Mouse (Mus musculus) embryonic fibroblast, embryonic 13.5 days (primary cell): ENCODE measurements at regions not wholly inside any gene's neighbourhood (a gene's known extent, or its start where the extent isn't known, plus 50 kb on each side); places are given as distances from the start of the nearest gene placed in this dataset.

Source experiments
- H3K27ac ChIP-seq: 2 replicates; pipeline ENCODE4 v1.5.1; 2012; ENCODE audit warnings: low read length, control low read depth, inconsistent platforms; ENCODE audit not compliant: insufficient read depth
- H3K4me1 ChIP-seq: 2 replicates; pipeline ENCODE4 v1.6.1; 2011; ENCODE audit warnings: low read length; ENCODE audit not compliant: control insufficient read depth, insufficient read depth
- H3K4me3 ChIP-seq: 2 replicates; pipeline ENCODE4 v1.5.1; 2011; ENCODE audit warnings: mild to moderate bottlenecking, control low read depth, low read length; ENCODE audit not compliant: insufficient read depth
- CTCF ChIP-seq: IDR thresholded peaks from 2 replicates; pipeline ENCODE4 v1.5.1; 2011; ENCODE audit warnings: mild to moderate bottlenecking, control low read depth, low read length, moderate library complexity, borderline replicate concordance; ENCODE audit not compliant: insufficient read depth
- POLR2A ChIP-seq: IDR thresholded peaks from 2 replicates; pipeline ENCODE4 v1.6.1; 2011; ENCODE audit warnings: low read depth, mild to moderate bottlenecking, control low read depth, low read length, moderate library complexity

- H3K27ac ChIP-seq = no peak overlapping the region
- TF ChIP-seq POLR2A (no peak), CTCF (no peak)
- H3K4me3 ChIP-seq = no peak overlapping the region
- H3K4me1 ChIP-seq = no peaks in the 10 kb centered on the region
These were observed 245.1 kb downstream of the Ube2cbp start for GRCm38 (mm10) chr9:86219669-86220068.

GRCm38 (mm10) chr9:86224530-86224929 lies 240.2 kb downstream of the Ube2cbp start:
- Histone ChIP-seq H3K27ac (no peak overlapping the region), H3K4me3 (no peak overlapping the region), H3K4me1 (no peaks in the 10 kb centered on the region)
- TF ChIP-seq POLR2A (no peak), CTCF (no peak)

- no peak overlapping the region for H3K4me3 ChIP-seq
- H3K4me1 ChIP-seq = no peaks in the 10 kb centered on the region
- TF ChIP-seq CTCF (no peak), POLR2A (no peak)
- H3K27ac ChIP-seq = no peak overlapping the region
These were observed 233.9 kb downstream of the Ube2cbp start for GRCm38 (mm10) chr9:86230673-86231350.

GRCm38 (mm10) chr9:86231692-86232091 lies 233.1 kb downstream of the Ube2cbp start:
- Histone ChIP-seq H3K4me1 (no peaks in the 10 kb centered on the region), H3K4me3 (no peak overlapping the region), H3K27ac (no peak overlapping the region)
- TF ChIP-seq CTCF = no peak
- no peak for TF ChIP-seq POLR2A

GRCm38 (mm10) chr9:86232174-86232573 lies 232.6 kb downstream of the Ube2cbp start:
- no peak overlapping the region for H3K27ac ChIP-seq
- H3K4me3 ChIP-seq = no peak overlapping the region
- H3K4me1 ChIP-seq = no peaks in the 10 kb centered on the region
- TF ChIP-seq POLR2A (no peak), CTCF (no peak)

GRCm38 (mm10) chr9:86233775-86234174 lies 231.0 kb downstream of the Ube2cbp start:
- TF ChIP-seq CTCF (no peak), POLR2A (no peak)
- no peak overlapping the region for H3K4me3 ChIP-seq
- no peaks in the 10 kb centered on the region for H3K4me1 ChIP-seq
- no peak overlapping the region for H3K27ac ChIP-seq

GRCm38 (mm10) chr9:86238691-86239090 lies 226.1 kb downstream of the Ube2cbp start:
- Histone ChIP-seq H3K4me1 (no peaks in the 10 kb centered on the region), H3K4me3 (no peak overlapping the region), H3K27ac (no peak overlapping the region)
- TF ChIP-seq CTCF (no peak), POLR2A (no peak)

GRCm38 (mm10) chr9:86240287-86240686 lies 224.5 kb downstream of the Ube2cbp start:
- Histone ChIP-seq H3K27ac (no peak overlapping the region), H3K4me3 (no peak overlapping the region), H3K4me1 (no peaks in the 10 kb centered on the region)
- TF ChIP-seq CTCF (no peak), POLR2A (no peak)

- no peak for TF ChIP-seq CTCF
- H3K4me3 ChIP-seq = no peak overlapping the region
- H3K4me1 ChIP-seq = no peaks in the 10 kb centered on the region
- H3K27ac ChIP-seq = no peak overlapping the region
These were observed 223.9 kb downstream of the Ube2cbp start for GRCm38 (mm10) chr9:86240896-86241295.

GRCm38 (mm10) chr9:86250197-86250596 lies 214.6 kb downstream of the Ube2cbp start:
- TF ChIP-seq CTCF (no peak), POLR2A (no peak)
- Histone ChIP-seq H3K4me1 (no peaks in the 10 kb centered on the region), H3K27ac (no peak overlapping the region), H3K4me3 (no peak overlapping the region)
